Mouse (Mus musculus) frontal cortex, adult (tissue): ENCODE results near the gene Ankrd65.
"Not testable (repeated sequence)": the region's sequence is repeated elsewhere in the genome, so short reads cannot be mapped to it uniquely, and the experiment has no call there.

Experiments
- ATAC-seq: cut with Nextera tagmentation; 2 replicates; pipeline ENCODE4 v1.9.2; 2017; ENCODE audit warnings: mild to moderate bottlenecking, moderate library complexity, mixed read lengths; ENCODE audit not compliant: low TSS enrichment

Gene Ankrd65

DNA sequence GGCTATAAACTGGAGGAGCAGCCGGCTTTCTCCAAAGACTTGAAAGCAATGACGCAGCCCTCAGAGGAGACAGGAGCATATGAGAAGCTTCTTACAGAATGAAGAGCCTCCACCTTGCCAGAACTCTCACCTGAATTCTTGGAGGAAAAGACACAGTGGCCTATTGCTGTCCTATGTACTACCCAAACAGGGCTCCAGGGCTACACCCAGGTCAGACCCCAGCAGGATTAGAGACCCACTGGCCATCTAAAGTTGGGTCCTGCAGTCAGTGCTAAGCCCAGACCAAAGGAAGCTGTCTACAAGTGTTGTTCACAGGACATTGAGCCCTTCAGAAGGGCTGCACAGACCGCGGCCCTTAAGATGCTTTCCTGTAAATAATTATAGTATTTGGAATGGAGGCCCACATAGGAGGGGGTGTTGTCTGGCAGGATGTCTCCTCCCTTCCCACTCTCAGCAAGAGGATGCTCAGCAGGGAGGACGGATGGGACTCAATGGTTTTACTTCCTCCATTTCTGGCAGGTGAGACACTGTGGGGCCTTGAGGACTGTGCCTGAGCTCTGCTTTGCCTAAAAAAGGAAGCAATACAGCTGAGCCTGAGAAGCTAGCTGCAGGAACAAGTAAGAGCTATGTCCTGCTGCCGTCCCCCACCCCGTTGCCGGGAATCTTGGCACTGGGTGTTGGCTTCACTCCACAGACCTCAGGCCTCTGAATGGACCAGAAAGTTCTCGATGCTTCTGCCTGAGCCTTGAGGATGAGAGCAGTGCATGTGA is 15.1 kb upstream of the Ankrd65 start:
- peak; percentile 13; the same call in 1 of the 2 replicates for ATAC-seq

DNA sequence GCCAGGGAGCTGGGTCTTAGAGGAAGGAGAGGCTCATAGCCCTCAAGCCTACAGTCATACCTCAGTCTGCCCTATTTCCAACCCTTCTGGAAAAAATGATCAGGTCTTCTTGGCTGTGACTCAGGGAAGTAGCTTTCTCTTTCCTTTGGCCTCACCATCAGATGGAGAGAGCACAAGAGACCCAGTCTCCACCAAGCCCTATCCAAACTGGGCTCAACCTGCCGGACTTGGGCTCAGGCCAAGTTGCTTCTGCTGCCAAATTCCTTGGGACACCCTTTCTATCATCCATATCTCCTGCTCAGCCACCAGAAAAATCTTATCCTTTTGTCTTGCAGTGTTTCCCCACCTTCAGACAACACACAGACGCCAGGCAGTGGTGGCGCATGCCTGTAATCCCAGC is 14.4 kb upstream of the Ankrd65 start:
- no peak for ATAC-seq

DNA sequence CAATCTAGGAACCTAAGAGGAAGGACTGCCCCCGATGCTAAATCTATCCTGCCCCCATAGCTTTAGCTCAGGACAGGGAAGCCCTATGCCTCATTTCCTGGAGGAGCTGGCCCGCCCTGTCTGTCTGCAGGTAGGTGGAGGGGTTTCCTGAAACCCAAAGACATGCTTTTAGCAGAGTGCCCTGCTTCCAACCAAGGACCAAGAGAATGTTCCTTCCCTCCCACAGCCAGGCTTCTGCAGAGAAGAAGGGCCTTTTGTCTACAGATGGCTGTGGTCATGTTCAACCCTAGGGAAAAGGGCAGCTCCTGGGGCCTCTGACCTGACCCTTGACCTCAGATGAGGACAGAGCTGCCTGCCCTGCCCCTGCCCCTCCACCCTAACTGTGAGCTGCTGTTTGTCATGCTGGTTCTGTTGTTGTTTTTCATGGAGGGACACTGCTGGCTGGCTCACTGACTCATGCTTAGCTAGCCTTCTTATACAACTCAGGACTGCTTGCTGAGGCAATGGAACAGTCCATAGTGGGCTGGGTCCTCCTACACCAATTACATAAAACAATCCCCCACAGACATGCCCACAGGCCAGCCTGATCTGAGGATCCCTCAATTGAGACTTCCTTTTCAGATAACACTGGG is 13.4 kb upstream of the Ankrd65 start:
- peak; percentile 25; the same call in 1 of the 2 replicates for ATAC-seq

DNA sequence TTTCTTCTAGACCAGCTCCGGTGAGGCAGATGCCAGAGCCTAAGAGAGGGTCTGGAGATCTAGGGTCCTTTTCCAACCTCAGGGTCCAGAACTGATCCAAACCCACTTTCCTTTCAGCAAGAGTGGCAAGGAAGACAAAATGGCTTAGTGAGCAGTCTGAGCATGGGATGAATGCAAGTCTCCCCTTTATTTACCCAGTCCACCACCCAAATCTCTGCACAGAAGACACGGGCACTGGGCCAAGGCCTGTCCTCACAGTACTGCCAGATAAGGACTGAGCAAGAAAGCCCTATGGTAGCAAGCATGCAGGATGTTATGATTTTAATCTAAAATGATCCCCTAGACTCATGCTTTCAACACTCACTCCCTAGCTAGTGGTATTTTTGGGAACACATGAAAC is 12.4 kb upstream of the Ankrd65 start:
- ATAC-seq = no peak

DNA sequence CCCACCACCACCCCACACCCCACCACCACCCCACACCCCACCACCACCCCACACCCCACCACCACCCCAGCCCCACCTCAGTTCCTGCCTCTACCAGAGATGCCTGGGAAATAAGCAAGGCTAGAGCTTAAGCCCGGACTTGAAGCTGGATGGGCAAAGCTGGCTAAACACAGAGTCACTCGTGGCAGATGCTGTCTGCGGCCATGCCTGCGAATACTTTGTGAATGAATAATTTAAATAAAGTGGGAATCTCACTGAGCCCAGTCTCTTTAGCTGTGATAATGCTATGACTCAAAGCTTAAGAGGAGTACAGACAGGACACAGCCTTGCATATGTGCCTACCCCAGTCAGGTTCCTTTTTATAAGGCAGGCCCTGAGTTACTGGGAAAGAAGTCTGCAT is 10.7 kb upstream of the Ankrd65 start:
- no peak for ATAC-seq

DNA sequence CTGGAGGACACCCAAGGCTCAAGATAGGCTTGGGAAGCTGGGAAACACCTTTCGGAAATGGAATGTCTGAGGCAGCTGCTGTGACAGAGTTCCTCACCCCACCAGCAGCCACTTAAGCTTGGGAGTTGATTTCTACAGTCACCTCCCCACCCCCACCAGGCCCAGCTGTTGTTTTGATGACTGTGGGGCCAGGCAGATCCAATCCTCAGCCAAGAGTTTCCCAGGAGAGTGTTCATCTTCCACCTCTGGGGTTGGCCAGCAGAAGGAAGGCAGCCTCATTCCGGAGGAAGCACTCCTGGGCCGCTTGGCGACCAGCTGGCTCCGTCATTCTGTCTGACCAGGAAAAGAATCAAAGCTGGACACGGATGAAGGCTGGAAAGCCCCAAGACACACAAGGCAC is 9.3 kb upstream of the Ankrd65 start:
- no peak for ATAC-seq

DNA sequence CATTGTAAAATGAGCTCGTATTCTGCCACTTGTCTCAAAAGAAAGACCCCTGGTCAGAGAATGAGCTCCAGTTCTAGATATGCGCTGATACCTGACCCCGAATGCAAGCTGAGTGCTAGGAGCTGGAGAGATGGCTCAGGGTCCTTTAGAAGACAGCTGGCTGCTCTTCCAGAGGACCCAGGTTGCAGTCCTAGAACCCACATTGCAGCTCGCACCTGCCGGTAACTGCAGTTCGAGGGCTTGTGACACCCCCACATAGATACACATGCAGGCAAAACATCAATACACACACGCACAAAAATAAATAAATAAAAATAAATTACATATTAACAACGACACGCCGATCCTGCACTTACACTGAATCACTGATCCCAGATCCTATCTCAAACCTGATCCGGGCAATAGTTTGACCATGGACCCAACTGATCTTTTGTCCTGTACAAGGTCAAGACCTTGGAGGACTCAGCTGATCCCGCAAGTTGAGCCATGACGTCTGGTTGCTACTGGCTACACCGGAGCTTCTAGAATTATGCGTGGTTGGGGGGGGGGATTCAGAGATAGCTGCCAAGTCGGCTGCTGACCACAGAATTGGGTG is 6.7 kb upstream of the Ankrd65 start:
- ATAC-seq = no peak

DNA sequence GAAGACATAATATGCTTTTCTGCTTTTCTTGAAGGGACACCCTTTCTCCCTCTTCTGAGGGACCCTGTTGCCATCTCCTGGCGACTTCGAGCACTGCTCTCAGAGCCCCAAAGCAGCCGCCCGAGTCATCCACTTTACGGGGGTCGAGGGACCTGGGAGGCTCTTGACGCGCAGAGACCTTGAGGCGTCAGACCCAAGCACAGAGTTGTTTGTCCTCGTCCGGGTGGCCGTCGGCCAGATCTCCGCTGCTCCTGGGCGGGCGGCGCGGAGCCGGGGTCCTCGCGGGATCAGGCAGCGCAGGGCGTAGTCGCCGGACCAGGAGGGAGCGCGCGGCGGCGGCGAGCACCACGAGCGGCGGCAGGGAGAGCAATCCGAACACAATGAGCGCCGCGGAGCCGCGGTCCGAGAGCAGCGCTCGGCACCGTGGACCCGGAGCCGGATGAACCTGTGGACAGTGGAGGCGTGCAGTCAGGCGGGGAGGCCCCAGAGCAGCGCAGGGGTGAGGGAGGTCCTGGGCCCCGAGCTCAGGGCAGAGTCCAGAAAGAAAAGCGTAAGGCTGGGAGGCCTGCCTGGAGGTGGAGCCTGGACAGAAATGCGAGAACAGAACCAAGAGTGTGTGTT is 6.0 kb upstream of the Ankrd65 start:
- peak; percentile 76 for ATAC-seq

DNA sequence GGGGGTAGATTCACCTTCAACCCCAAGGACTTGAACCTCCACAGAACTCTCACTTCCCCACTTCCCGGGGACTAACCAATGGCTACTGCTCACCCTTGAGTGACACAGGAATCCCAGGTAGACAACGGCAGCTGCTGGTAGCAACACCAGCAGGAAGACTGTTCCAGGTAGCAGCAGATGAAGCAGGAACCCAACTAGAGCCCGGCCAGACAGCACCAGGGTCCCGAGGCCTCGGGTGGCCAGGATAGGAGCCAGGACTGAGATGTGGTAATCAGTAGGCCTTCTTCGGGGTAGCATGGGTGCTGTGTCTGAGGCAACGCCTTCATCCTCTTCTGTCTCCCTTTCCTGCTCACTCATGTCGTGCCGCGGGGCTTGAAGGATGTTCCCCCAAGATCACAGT is 5.0 kb upstream of the Ankrd65 start:
- no peak for ATAC-seq

DNA sequence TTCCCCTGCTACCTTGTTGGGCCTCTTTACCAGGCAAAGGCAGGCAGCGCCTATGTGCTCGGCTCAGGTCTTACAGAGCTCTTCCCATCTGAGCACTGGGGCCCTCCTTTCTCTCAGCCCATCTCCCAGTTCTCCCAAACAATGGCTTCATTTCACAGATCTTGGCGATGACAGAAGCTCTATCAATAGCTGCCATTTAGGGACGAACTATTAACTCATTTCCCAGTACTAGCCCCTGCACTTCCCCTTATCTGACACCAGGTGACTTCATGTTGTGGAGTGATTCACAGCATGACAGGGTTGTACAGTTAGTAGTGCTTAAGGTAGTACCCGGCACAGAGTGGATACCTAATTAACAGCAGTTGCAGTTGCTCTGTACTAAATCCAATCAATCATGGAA is 4.4 kb upstream of the Ankrd65 start, which contains the start of gene Tmem88b:
TSS of gene Tmem88b (minus strand) at position 56 of the 400 bp plus-strand sequence.
- peak; percentile 35; the same call in 1 of the 2 replicates for ATAC-seq

DNA sequence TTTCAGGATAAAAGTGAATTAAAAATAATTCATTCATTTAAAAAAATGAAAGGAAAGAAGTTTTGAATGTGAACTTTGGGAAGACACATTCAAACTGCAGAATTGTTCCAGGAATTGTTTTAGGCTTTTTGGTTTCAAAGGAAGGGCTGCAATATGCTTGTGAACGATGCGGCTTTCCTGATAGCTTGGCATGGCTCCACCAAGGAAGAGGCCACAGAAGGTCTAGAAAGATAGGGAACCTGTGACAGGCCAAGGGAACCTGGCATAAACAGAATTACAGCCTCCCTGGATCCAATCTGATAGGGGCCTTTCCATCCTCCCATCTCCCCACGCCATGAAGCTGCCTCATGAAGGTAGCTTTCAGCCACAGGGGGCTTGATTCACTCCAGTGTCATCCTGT is 1.9 kb upstream of the Ankrd65 start:
- ATAC-seq = no peak

DNA sequence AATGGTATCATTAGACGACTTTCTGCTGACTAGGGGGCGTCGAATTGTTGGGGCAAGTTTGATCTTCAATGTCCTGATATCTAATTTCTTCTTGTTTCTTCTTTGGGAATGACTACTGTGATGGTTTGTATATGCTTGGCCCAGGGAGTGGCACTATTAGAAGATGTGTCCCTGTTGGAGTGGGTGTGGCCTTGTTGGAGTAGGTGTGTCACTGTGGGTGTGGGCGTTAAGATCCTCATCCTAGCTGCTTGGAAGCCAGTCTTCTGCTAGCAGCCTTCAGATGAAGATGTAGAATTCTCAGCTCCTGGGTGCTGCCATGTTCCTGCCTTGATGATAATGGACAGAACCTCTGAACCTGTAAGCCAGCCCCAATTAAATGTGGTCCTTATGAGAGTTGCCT is 1.4 kb upstream of the Ankrd65 start:
- not testable (repeated sequence) for ATAC-seq

DNA sequence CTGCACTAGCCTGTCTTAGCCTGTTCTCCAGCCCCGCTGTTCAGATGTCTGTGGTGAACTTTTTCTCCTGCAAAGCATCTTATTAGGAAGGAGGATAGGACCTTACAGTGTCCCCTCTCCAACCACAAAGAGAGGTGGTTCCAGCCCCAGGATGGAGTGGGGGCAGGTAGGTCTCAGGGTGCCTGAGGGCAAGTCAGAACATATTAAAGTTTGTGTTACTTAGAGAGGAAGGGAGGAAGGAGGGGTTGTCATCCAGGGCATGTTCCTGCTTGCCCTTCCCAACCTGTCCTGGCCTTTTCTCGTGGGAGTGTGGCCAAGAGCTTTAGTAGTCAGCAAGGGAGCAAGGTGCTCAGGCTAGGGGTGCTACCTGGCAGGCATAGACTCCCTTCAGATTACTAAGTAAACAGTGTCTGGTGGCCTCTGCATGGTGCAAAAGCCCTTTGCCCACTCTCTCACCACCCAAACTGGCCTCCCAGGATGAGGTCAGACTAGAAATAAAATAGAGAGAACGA is 467 bp downstream of the Ankrd65 start:
- ATAC-seq = no peak

DNA sequence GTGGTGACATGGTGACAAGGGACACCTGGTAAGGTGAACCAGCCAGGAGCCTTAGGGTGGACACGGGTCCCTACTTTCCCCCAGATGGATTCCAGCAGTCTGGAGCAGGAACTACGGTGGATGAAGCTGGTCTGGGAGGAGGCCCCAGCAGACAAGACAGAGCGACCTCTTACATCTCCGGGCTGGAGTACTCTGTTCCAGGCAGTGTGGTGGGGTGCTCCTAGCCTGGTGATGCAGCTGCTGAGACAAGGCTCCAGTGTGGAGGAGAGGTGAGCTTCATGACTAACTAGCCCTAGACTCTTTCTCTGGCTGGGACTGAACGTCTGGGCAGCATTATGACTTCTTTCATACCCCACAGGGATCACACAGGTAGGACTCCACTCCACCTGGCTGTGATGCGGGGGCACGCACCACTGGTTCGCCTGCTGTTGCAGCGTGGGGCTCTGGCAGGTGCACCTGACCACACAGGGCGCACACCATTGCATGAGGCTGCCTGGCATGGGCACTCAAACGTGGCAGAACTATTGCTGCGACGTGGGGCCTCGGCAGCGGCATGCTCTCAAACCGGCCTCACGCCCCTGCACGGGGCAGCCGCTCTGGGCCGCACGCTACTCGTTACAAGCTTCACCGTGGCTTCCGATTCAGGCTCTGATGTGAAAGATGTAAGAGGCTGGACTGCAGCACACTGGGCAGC is 1.1 kb downstream of the Ankrd65 start:
- ATAC-seq = no peak

DNA sequence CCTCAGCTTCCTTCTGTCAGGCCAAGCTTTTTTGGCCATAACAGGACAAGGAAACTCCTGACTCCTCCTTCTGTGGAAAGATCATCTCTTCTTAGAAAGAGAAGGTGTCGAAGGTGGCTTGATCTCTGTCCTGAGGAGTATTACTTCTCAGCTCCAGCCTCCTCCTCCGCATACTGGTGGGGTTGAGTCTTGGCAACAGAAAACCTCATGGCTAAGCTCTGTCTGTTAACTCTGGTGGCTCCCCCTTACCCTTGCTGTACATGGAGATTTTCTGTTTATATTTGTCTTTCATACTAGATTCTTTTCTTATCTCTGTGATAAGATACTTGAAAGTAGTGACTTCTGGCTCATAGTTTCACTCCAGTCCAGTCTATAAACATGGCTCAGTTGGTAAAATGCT is 3.5 kb downstream of the Ankrd65 start:
- no peak for ATAC-seq

DNA sequence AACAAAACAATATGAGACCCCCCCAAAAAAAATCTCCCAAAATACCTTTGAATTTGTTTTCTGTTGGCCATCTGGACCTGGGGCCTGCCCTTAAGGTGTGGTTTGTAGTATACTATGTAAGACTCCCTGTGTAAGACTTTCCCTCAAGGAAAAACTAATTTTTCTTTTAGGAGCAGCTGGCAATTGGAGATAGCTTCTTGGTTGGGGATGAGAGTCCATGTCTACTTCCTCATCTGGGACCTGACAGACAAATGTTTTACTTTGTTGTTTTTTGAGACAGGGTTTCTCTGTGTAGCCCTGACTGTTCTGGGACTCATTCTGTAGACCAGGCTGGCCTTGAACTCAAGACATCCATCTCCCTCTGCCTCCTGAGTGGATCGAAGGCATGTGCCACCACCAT is 11.8 kb downstream of the Ankrd65 start:
- no peak for ATAC-seq

DNA sequence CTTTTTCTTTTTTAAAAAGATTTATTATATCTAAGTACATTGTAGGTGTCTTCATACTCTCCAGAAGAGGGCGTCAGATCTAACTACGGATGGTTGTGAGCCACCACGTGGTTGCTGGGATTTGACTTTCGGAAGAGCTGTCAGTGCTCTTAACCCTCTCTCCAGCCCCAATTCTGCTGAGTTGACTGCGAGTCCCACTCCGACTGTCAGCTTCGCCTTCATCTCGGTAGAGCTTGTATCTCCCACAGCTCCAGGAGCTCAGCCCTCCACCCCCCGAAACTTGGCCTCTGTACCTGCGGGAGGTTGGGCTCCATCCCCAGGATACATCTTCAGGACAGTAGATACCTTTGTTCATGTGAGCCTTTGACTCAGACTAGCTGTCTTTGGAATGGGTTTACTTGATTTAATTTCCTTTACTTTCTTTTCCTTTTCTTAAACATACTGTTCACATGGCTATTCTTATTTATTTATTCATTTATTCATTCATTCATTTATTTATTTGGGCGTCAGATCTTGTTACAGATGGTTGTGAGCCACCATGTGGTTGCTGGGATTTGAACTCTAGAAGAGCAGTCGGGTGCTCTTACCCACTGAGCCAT is 12.6 kb downstream of the Ankrd65 start, which contains the start of gene Mrpl20:
TSS of gene Mrpl20 (plus strand) at position 138 of the 599 bp plus-strand sequence.
- ATAC-seq = no peak

DNA sequence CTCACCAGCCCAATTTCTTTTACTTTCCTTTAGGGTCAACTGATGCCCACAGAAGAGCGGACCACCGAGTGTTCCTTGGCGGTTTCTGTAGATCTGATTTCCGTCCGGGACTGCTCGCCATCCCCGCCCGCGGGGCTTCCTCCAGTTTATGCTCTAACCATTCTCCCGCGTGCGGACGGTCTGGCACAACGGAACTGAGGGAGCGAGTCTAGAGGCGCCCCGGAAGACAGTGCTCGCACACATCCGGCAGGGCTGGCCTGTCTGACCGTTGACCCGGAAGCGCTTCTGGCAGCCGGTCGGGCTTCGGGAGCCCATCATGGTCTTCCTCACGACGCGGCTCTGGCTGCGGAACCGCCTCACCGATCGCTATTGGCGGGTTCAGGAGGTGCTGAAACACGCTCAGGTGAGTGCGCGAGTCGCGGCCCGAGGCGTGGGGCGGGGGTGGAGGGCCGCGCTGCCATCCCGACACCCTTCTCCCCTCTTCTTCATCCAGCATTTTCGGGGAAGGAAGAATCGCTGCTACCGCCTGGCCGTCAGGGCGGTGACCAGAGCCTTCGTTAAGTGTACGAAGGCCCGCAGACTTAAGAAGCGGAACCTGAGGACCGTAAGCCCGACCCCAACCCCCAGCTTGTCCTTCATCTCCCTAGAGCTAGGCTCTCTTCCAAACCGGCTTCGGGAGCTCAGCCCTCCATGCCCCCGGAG is 13.3 kb downstream of the Ankrd65 start:
- peak; percentile 90 for ATAC-seq

DNA sequence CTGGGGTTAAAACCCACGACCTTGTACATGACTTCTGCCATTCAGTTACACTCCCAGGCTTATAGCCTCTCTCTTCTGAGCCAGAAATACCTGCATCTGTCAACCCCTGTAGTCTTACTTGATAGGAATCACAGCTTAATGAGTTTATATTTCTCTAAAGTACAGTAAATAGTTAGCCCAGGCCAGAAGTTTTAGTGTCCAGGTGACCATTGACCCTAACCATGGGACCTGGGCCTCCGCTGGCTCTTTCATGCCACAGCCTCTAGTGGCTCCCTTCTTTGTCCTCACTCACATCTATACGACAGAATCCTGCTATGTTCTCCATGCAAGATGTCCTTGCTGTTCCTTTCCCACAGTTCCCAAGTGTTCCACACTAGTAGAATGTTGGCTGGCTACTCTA is 17.6 kb downstream of the Ankrd65 start:
- no peak for ATAC-seq

DNA sequence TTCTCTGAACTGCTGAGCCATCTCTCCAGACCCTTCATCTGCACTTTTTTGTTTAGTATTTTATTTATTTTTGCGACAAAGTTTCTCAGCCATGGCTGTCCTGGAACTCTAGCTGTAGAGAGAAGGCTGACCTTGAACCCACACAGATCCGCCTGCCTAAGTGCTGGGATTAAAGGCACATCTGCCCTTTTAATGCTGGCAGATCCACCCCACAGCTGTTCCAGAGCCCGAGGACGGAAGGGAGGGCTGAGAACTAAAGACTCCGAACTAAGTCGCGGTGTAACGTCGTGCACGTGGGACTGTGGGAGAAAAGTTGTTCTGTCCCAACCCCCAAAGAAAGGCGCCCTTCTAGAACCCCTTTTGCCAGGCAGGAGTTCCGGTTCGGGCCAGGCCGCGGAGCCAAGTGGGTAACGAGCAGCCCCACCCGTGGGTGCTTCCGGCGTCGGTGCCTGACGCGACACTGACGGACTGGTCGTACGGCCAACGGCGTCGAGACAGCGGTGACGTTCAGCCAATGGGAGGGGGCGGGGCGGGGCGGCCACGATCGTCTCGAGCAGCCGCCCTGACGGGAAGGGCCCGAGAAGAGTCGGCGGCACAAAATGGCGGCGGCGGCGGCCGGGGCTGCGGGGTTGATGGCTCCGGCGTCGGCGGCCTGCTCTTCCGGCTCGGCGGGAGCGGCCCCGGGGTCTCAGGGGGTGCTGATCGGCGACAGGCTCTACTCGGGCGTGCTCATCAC is 21.9 kb downstream of the Ankrd65 start, which contains the start of gene Ccnl2:
TSS of gene Ccnl2 (plus strand) at position 561 of the 736 bp plus-strand sequence.
- peak; percentile 99 for ATAC-seq
